Mouse (Mus musculus): ENCODE measurements around the gene Olfr812. TPM values are rescaled to one million over a fixed set of nuclear protein-coding genes. Genes with fewer than 3 reads are reported as not detected.

Gene Olfr812
- total and polyA plus RNA-seq, 3 experiments = not detected

- H3K27me3 ChIP-seq (ENCODE audit: control insufficient read depth in 1 of 2, insufficient read depth in 2 of 2, low read length in 2 of 2) = no peaks in the 10 kb centered on the region
- no peak within 1 kb of the TSS for H3K4me3 ChIP-seq (ENCODE audit: control insufficient read depth in 1 of 2, insufficient read depth in 1 of 2, low read depth in 2 of 2, low read length in 2 of 2)
- H3K4me1 ChIP-seq (ENCODE audit: control insufficient read depth in 1 of 2, insufficient read depth in 2 of 2, low read length in 2 of 2) = no peaks in the 10 kb centered on the region
- TF ChIP-seq USF1 (IDR thresholded peaks at IDR 0.05; ENCODE audit: low read depth, low read length) = no peak
- TF ChIP-seq ZMIZ1 (IDR thresholded peaks at IDR 0.05; ENCODE audit: low read depth, low read length) = no peak
- no peak for TF ChIP-seq GATA1 (IDR thresholded peaks at IDR 0.05; ENCODE audit: low read depth, low read length)
- TF ChIP-seq CHD1 (IDR thresholded peaks at IDR 0.05; ENCODE audit: low read depth, low read length) = no peak
- TF ChIP-seq MYB (IDR thresholded peaks at IDR 0.05; ENCODE audit: low read depth, low read length) = no peak
- TF ChIP-seq CHD2 (IDR thresholded peaks at IDR 0.05; ENCODE audit: low read length) = no peak
- TF ChIP-seq ZKSCAN1 (IDR thresholded peaks at IDR 0.05; ENCODE audit: low read depth, low read length) = no peak
- no peak for TF ChIP-seq MAX (IDR thresholded peaks at IDR 0.05; ENCODE audit: low read length)
- TF ChIP-seq ELF1 (IDR thresholded peaks at IDR 0.05; ENCODE audit: low read depth, low read length) = no peak
- no peak for TF ChIP-seq ZC3H11A (IDR thresholded peaks at IDR 0.05; ENCODE audit: low read depth, low read length)
- TF ChIP-seq CTCF (IDR thresholded peaks at IDR 0.05 in 2 of 3, conservative IDR thresholded peaks at IDR 0.05 in 1 of 3; ENCODE audit: control insufficient read depth in 1 of 3, insufficient read depth in 1 of 3, low read depth in 2 of 3, low read length in 3 of 3, poor library complexity in 1 of 3, severe bottlenecking in 1 of 3) = no peak
- TF ChIP-seq POLR2A (IDR thresholded peaks at IDR 0.05; ENCODE audit: control insufficient read depth in 1 of 2, insufficient read depth in 1 of 2, low read depth in 1 of 2, low read length in 2 of 2, poor library complexity in 1 of 2) = no peak
- no peak for TF ChIP-seq JUND (IDR thresholded peaks at IDR 0.05; ENCODE audit: low read depth, low read length)
- no peak for TF ChIP-seq ZNF384 (IDR thresholded peaks at IDR 0.05; ENCODE audit: low read depth, low read length)
- no peak for TF ChIP-seq GABPA (IDR thresholded peaks at IDR 0.05; ENCODE audit: low read depth, low read length)
- no peaks in the 10 kb centered on the region for H3K79me2 ChIP-seq (ENCODE audit: control insufficient read depth, insufficient read depth, low read length, poor library complexity)
- no peak within 1 kb of the TSS for H3K9ac ChIP-seq (ENCODE audit: control insufficient read depth, low read depth, low read length, poor library complexity, severe bottlenecking)
- DNase-seq (ENCODE audit: low read depth, low spot score) = no peak
- no peaks in the 10 kb centered on the region for H3K36me3 ChIP-seq (ENCODE audit: control insufficient read depth in 1 of 2, insufficient read depth in 2 of 2, low read length in 2 of 2)
- H3K27ac ChIP-seq (ENCODE audit: control insufficient read depth, low read depth, low read length) = no peak within 1 kb of the TSS
- no peaks in the 10 kb centered on the region for H3K9me3 ChIP-seq (replicated peaks; ENCODE audit: insufficient read depth, low read length)
Observed at GRCm38 (mm10) chr10:129855067-129855466, 9.2 kb upstream of the Olfr812 start, which contains the start of gene Olfr813. Olfr813 (plus strand) TSS chr10:129855367.

- no peaks in the 10 kb centered on the region for H3K27me3 ChIP-seq (ENCODE audit: control insufficient read depth in 1 of 2, insufficient read depth in 2 of 2, low read length in 2 of 2)
- no peaks in the 10 kb centered on the region for H3K36me3 ChIP-seq (ENCODE audit: control insufficient read depth in 1 of 2, insufficient read depth in 2 of 2, low read length in 2 of 2)
- no peak overlapping the region for H3K4me3 ChIP-seq (ENCODE audit: control insufficient read depth in 1 of 2, insufficient read depth in 1 of 2, low read depth in 2 of 2, low read length in 2 of 2)
- no peaks in the 10 kb centered on the region for H3K79me2 ChIP-seq (ENCODE audit: control insufficient read depth, insufficient read depth, low read length, poor library complexity)
- H3K9me3 ChIP-seq (replicated peaks; ENCODE audit: insufficient read depth, low read length) = no peaks in the 10 kb centered on the region
- H3K27ac ChIP-seq (ENCODE audit: control insufficient read depth, low read depth, low read length) = no peak overlapping the region
- H3K4me1 ChIP-seq (ENCODE audit: control insufficient read depth in 1 of 2, insufficient read depth in 2 of 2, low read length in 2 of 2) = no peaks in the 10 kb centered on the region
- no peak for DNase-seq (ENCODE audit: low read depth, low spot score)
- no peak for TF ChIP-seq MAX (IDR thresholded peaks at IDR 0.05; ENCODE audit: low read length)
- TF ChIP-seq POLR2A (IDR thresholded peaks at IDR 0.05; ENCODE audit: control insufficient read depth in 1 of 2, insufficient read depth in 1 of 2, low read depth in 1 of 2, low read length in 2 of 2, poor library complexity in 1 of 2) = no peak
- H3K9ac ChIP-seq (ENCODE audit: control insufficient read depth, low read depth, low read length, poor library complexity, severe bottlenecking) = no peak overlapping the region
Observed at GRCm38 (mm10) chr10:129847343-129847742, 1.4 kb upstream of the Olfr812 start.

GRCm38 (mm10) chr10:129804296-129804695 is 41.6 kb downstream of the Olfr812 start, which contains the start of gene Olfr811:
Olfr811 (minus strand) TSS chr10:129804396.
- no peaks in the 10 kb centered on the region for H3K4me1 ChIP-seq (ENCODE audit: control insufficient read depth in 1 of 2, insufficient read depth in 2 of 2, low read length in 2 of 2)
- H3K36me3 ChIP-seq (ENCODE audit: control insufficient read depth in 1 of 2, insufficient read depth in 2 of 2, low read length in 2 of 2) = no peaks in the 10 kb centered on the region
- no peak within 1 kb of the TSS for H3K9ac ChIP-seq (ENCODE audit: control insufficient read depth, low read depth, low read length, poor library complexity, severe bottlenecking)
- TF ChIP-seq NRF1 (IDR thresholded peaks at IDR 0.05; ENCODE audit: insufficient read depth, low read depth, low read length, poor library complexity, severe bottlenecking) (no peak), RAD21 (IDR thresholded peaks at IDR 0.05; ENCODE audit: low read depth, low read length) (no peak), TCF12 (IDR thresholded peaks at IDR 0.05; ENCODE audit: low read depth, low read length) (no peak), MXI1 (IDR thresholded peaks at IDR 0.05; ENCODE audit: low read depth, low read length) (no peak), CHD2 (IDR thresholded peaks at IDR 0.05; ENCODE audit: low read length) (no peak), ZC3H11A (IDR thresholded peaks at IDR 0.05; ENCODE audit: low read depth, low read length) (no peak)
- no peaks in the 10 kb centered on the region for H3K79me2 ChIP-seq (ENCODE audit: control insufficient read depth, insufficient read depth, low read length, poor library complexity)
- DNase-seq (ENCODE audit: low read depth, low spot score) = no peak
- no peaks in the 10 kb centered on the region for H3K9me3 ChIP-seq (replicated peaks; ENCODE audit: insufficient read depth, low read length)
- H3K4me3 ChIP-seq (ENCODE audit: control insufficient read depth in 1 of 2, insufficient read depth in 1 of 2, low read depth in 2 of 2, low read length in 2 of 2) = no peak within 1 kb of the TSS
- no peaks in the 10 kb centered on the region for H3K27me3 ChIP-seq (ENCODE audit: control insufficient read depth in 1 of 2, insufficient read depth in 2 of 2, low read length in 2 of 2)
- H3K27ac ChIP-seq (ENCODE audit: control insufficient read depth, low read depth, low read length) = no peak within 1 kb of the TSS

All from MEL (cell line).